Mouse (Mus musculus) liver, embryonic 15.5 days (tissue): ENCODE data around the gene Pdlim7. TPM values are rescaled to one million over a fixed set of nuclear protein-coding genes. Genes with fewer than 3 reads are reported as not detected.

Experiments used
- microRNA-seq: library from miRNA; unstranded; fragments of <30 nt; microRNA quantifications from one replicate; pipeline ENCODE4, GENCODE M21; 2016
- polyA plus RNA-seq: library from polyadenylated mRNA; unstranded; fragments of >200 nt; fragmentation: Nextera tagmentation; extraction: Ambion mirVana; gene quantifications from 2 replicates; pipeline ENCODE4 v1.2.1, GENCODE M21; 2015

Pdlim7 gene
- polyA plus RNA-seq, 1 experiment from 2014 or later, result 25.2 TPM

Small RNA genes within 50 kb of the gene (microRNA-seq; reads per million reads assigned to microRNA genes)
- gene Mir6943 (not detected), gene Mir6944 (6.1 reads per million, percentile 20 among the genes with 10 or more reads in this experiment), gene Mir6945 (3.0 reads per million, percentile 7 among the genes with 10 or more reads in this experiment)

Other genes starting within 250 kb of the Pdlim7 start
- 211 and 230 TPM in 2 replicates for gene Prelid1, start 193.2 kb downstream of the Pdlim7 start, polyA plus RNA-seq
- gene Rab24, start 191.7 kb downstream of the Pdlim7 start, polyA plus RNA-seq, result 48.6 and 51.3 TPM in 2 replicates
- gene Mxd3, start 183.9 kb downstream of the Pdlim7 start, polyA plus RNA-seq, result 28.8 and 33.6 TPM in 2 replicates
- gene Lman2, start 150.9 kb downstream of the Pdlim7 start, polyA plus RNA-seq, result 58.8 and 62.1 TPM in 2 replicates
- gene Rgs14, start 143.9 kb downstream of the Pdlim7 start, polyA plus RNA-seq, result 2.2 and 2.9 TPM in 2 replicates
- gene Slc34a1, start 115.5 kb downstream of the Pdlim7 start, polyA plus RNA-seq, result not detected in 2 replicates
- not detected in 2 replicates for gene Pfn3, start 98.4 kb downstream of the Pdlim7 start, polyA plus RNA-seq
- 118 and 151 TPM in 2 replicates for gene F12, start 86.9 kb downstream of the Pdlim7 start, polyA plus RNA-seq
- gene Grk6, start 68.6 kb downstream of the Pdlim7 start, polyA plus RNA-seq, result 24.3 and 27.6 TPM in 2 replicates
- not detected in 2 replicates for gene Prr7, start 49.4 kb downstream of the Pdlim7 start, polyA plus RNA-seq
- gene Dbn1, start 25.6 kb downstream of the Pdlim7 start, polyA plus RNA-seq, result 7.5 and 7.6 TPM in 2 replicates
- gene Dok3, start 15.6 kb upstream of the Pdlim7 start, polyA plus RNA-seq, result 9.6 and 11.0 TPM in 2 replicates
- gene Ddx41, start 23.0 kb upstream of the Pdlim7 start, polyA plus RNA-seq, result 23.6 and 24.3 TPM in 2 replicates
- gene Fam193b, start 57.4 kb upstream of the Pdlim7 start, polyA plus RNA-seq, result 7.5 and 11.0 TPM in 2 replicates
- gene Tmed9, start 60.1 kb upstream of the Pdlim7 start, polyA plus RNA-seq, result 55.2 and 63.2 TPM in 2 replicates
- gene B4galt7, start 86.2 kb upstream of the Pdlim7 start, polyA plus RNA-seq, result 5.9 and 6.9 TPM in 2 replicates
- 13.3 and 14.7 TPM in 2 replicates for gene Caml, start 109.3 kb upstream of the Pdlim7 start, polyA plus RNA-seq
- 13.2 and 14.0 TPM in 2 replicates for gene Ddx46, start 121.4 kb upstream of the Pdlim7 start, polyA plus RNA-seq
- 10.7 and 11.3 TPM in 2 replicates for gene B230219D22Rik, start 179.4 kb upstream of the Pdlim7 start, polyA plus RNA-seq
- gene Txndc15, start 201.0 kb upstream of the Pdlim7 start, polyA plus RNA-seq, result 28.9 and 31.0 TPM in 2 replicates
- 32.0 and 32.4 TPM in 2 replicates for gene Pcbd2, start 213.7 kb upstream of the Pdlim7 start, polyA plus RNA-seq